Mouse (Mus musculus): ENCODE measurements around the gene Ssh3. TPM values are rescaled to one million over a fixed set of nuclear protein-coding genes. Genes with fewer than 3 reads are reported as not detected.

Ssh3 gene
- polyA plus RNA-seq, 1 experiment from 2014 or later, result 8.7 TPM

- H3K4me2 ChIP-seq (replicated peaks), result peak overlapping the region; percentile 86
- H3K9ac ChIP-seq (replicated peaks), result peak overlapping the region; percentile 75
- peak overlapping the region; percentile 60 for H3K4me3 ChIP-seq (replicated peaks)
- peak overlapping the region; percentile 79 for H3K27ac ChIP-seq
- ATAC-seq, result 0 out of 2 replicates have a peak, but pooled peaks have one; percentile 3
- H3K9me3 ChIP-seq, result no peaks in the 10 kb centered on the region
- H3K27me3 ChIP-seq, result peaks cover 37% of the 10 kb centered on the region
- WGBS, result 47% methylated on average over 2 of the region's 2 CpGs
- H3K36me3 ChIP-seq, result no peaks in the 10 kb centered on the region
- H3K4me1 ChIP-seq (replicated peaks), result peaks cover 11% of the 10 kb centered on the region
These were observed 36.8 kb downstream of the Ssh3 start for GRCm38 (mm10) chr19:4232186-4232572.

GRCm38 (mm10) chr19:4231253-4232185 lies 37.5 kb downstream of the Ssh3 start, which contains the start of gene Pold4:
Gene Pold4, plus strand, starts transcription at chr19:4231899.
- H3K4me2 ChIP-seq (replicated peaks), result peak within 1 kb of the TSS; percentile 86
- no peaks in the 10 kb centered on the region for H3K9me3 ChIP-seq
- H3K27me3 ChIP-seq, result peaks cover 37% of the 10 kb centered on the region
- H3K27ac ChIP-seq, result peak within 1 kb of the TSS; percentile 79
- H3K36me3 ChIP-seq, result no peaks in the 10 kb centered on the region
- peak within 1 kb of the TSS; percentile 60 for H3K4me3 ChIP-seq (replicated peaks)
- peaks cover 11% of the 10 kb centered on the region for H3K4me1 ChIP-seq (replicated peaks)
- 10% methylated on average over 26 of the region's 26 CpGs for WGBS
- peak; percentile 92 for ATAC-seq
- peak within 1 kb of the TSS; percentile 75 for H3K9ac ChIP-seq (replicated peaks)

- peaks cover 42% of the 10 kb centered on the region for H3K27me3 ChIP-seq
- whole genome bisulfite sequencing, result 71% methylated on average over 8 of the region's 8 CpGs
- H3K4me3 ChIP-seq (replicated peaks), result no peak overlapping the region
- H3K36me3 ChIP-seq, result no peaks in the 10 kb centered on the region
- H3K27ac ChIP-seq, result no peak overlapping the region
- H3K9ac ChIP-seq (replicated peaks), result no peak overlapping the region
- ATAC-seq, result no peak
- H3K9me3 ChIP-seq, result no peaks in the 10 kb centered on the region
- no peak overlapping the region for H3K4me2 ChIP-seq (replicated peaks)
- H3K4me1 ChIP-seq (replicated peaks), result peaks cover 11% of the 10 kb centered on the region
These were observed 38.6 kb downstream of the Ssh3 start for GRCm38 (mm10) chr19:4230415-4230814.

GRCm38 (mm10) chr19:4229451-4230076 lies 39.4 kb downstream of the Ssh3 start:
- Histone ChIP-seq H3K4me1 (replicated peaks) (peaks cover 11% of the 10 kb centered on the region), H3K27me3 (peaks cover 42% of the 10 kb centered on the region), H3K9me3 (no peaks in the 10 kb centered on the region), H3K4me2 (replicated peaks) (no peak overlapping the region), H3K36me3 (no peaks in the 10 kb centered on the region), H3K9ac (replicated peaks) (no peak overlapping the region), H3K4me3 (replicated peaks) (no peak overlapping the region), H3K27ac (no peak overlapping the region)
- no peak for ATAC-seq
- WGBS, result 29% methylated on average over 5 of the region's 9 CpGs

GRCm38 (mm10) chr19:4228891-4229290 lies 40.1 kb downstream of the Ssh3 start:
- ATAC-seq, result no peak
- 71% methylated on average over 4 of the region's 4 CpGs for WGBS
- Histone ChIP-seq H3K4me1 (replicated peaks) (peaks cover 11% of the 10 kb centered on the region), H3K9me3 (no peaks in the 10 kb centered on the region), H3K27me3 (peaks cover 37% of the 10 kb centered on the region), H3K4me3 (replicated peaks) (no peak overlapping the region), H3K9ac (replicated peaks) (no peak overlapping the region), H3K27ac (no peak overlapping the region), H3K36me3 (no peaks in the 10 kb centered on the region), H3K4me2 (replicated peaks) (no peak overlapping the region)

GRCm38 (mm10) chr19:4227894-4228678 lies 40.9 kb downstream of the Ssh3 start:
- H3K9me3 ChIP-seq, result no peaks in the 10 kb centered on the region
- no peak for ATAC-seq
- H3K4me1 ChIP-seq (replicated peaks), result peaks cover 11% of the 10 kb centered on the region
- no peak overlapping the region for H3K27ac ChIP-seq
- peaks cover 34% of the 10 kb centered on the region for H3K27me3 ChIP-seq
- WGBS, result 18% methylated on average over 8 of the region's 8 CpGs
- no peak overlapping the region for H3K9ac ChIP-seq (replicated peaks)
- H3K4me3 ChIP-seq (replicated peaks), result no peak overlapping the region
- H3K36me3 ChIP-seq, result no peaks in the 10 kb centered on the region
- H3K4me2 ChIP-seq (replicated peaks), result no peak overlapping the region

- no peaks in the 10 kb centered on the region for H3K36me3 ChIP-seq
- WGBS, result 70% methylated on average over 5 of the region's 5 CpGs
- H3K4me3 ChIP-seq (replicated peaks), result no peak overlapping the region
- no peak overlapping the region for H3K9ac ChIP-seq (replicated peaks)
- H3K4me2 ChIP-seq (replicated peaks), result no peak overlapping the region
- no peak for ATAC-seq
- H3K27me3 ChIP-seq, result peaks cover 33% of the 10 kb centered on the region
- no peak overlapping the region for H3K27ac ChIP-seq
- H3K9me3 ChIP-seq, result no peaks in the 10 kb centered on the region
- H3K4me1 ChIP-seq (replicated peaks), result peaks cover 10% of the 10 kb centered on the region
These were observed 41.5 kb downstream of the Ssh3 start for GRCm38 (mm10) chr19:4227446-4227845.

GRCm38 (mm10) chr19:4226779-4227178 lies 42.2 kb downstream of the Ssh3 start:
- ATAC-seq, result no peak
- no peak overlapping the region for H3K4me2 ChIP-seq (replicated peaks)
- H3K4me1 ChIP-seq (replicated peaks), result peaks cover 4% of the 10 kb centered on the region
- no peaks in the 10 kb centered on the region for H3K36me3 ChIP-seq
- WGBS, result 85% methylated on average over 7 of the region's 7 CpGs
- H3K4me3 ChIP-seq (replicated peaks), result no peak overlapping the region
- no peak overlapping the region for H3K9ac ChIP-seq (replicated peaks)
- H3K9me3 ChIP-seq, result no peaks in the 10 kb centered on the region
- H3K27ac ChIP-seq, result no peak overlapping the region
- peaks cover 37% of the 10 kb centered on the region for H3K27me3 ChIP-seq

GRCm38 (mm10) chr19:4222165-4222564 lies 46.8 kb downstream of the Ssh3 start:
- Histone ChIP-seq H3K9ac (replicated peaks) (no peak overlapping the region), H3K4me2 (replicated peaks) (no peak overlapping the region), H3K4me3 (replicated peaks) (no peak overlapping the region), H3K9me3 (no peaks in the 10 kb centered on the region), H3K4me1 (replicated peaks) (0 out of 2 replicates have a peak, but pooled peaks cover 2% of the 10 kb centered on the region), H3K27me3 (peaks cover 34% of the 10 kb centered on the region), H3K27ac (no peak overlapping the region), H3K36me3 (no peaks in the 10 kb centered on the region)
- ATAC-seq, result no peak
- 87% methylated on average over 11 of the region's 11 CpGs for WGBS

- Histone ChIP-seq H3K9me3 (no peaks in the 10 kb centered on the region), H3K36me3 (no peaks in the 10 kb centered on the region), H3K9ac (replicated peaks) (no peak overlapping the region), H3K4me1 (replicated peaks) (peaks cover 9% of the 10 kb centered on the region; the same call in 1 of the 2 replicates), H3K4me2 (replicated peaks) (no peak overlapping the region), H3K27ac (no peak overlapping the region), H3K27me3 (peaks cover 42% of the 10 kb centered on the region), H3K4me3 (replicated peaks) (no peak overlapping the region)
- WGBS, result 50% methylated on average over 14 of the region's 14 CpGs
- no peak for ATAC-seq
These were observed 47.8 kb downstream of the Ssh3 start for GRCm38 (mm10) chr19:4220957-4221743.

- no peaks in the 10 kb centered on the region for H3K36me3 ChIP-seq
- peak; percentile 51; the same call in 1 of the 2 replicates for ATAC-seq
- H3K9ac ChIP-seq (replicated peaks), result peak overlapping the region; percentile 44; the same call in 1 of the 2 replicates
- H3K27ac ChIP-seq, result no peak overlapping the region
- 43% methylated on average over 4 of the region's 4 CpGs for WGBS
- no peaks in the 10 kb centered on the region for H3K9me3 ChIP-seq
- peaks cover 46% of the 10 kb centered on the region for H3K27me3 ChIP-seq
- H3K4me1 ChIP-seq (replicated peaks), result peaks cover 13% of the 10 kb centered on the region
- H3K4me3 ChIP-seq (replicated peaks), result no peak overlapping the region
- no peak overlapping the region for H3K4me2 ChIP-seq (replicated peaks)
These were observed 48.6 kb downstream of the Ssh3 start for GRCm38 (mm10) chr19:4220416-4220815.
